Mouse (Mus musculus) intestine, postnatal 0 days (tissue): ENCODE data around the gene Reg4. TPM values are rescaled to one million over a fixed set of nuclear protein-coding genes. Genes with fewer than 3 reads are reported as not detected.

Experiments
- ATAC-seq: fragments of 200-750 bp; cut with Nextera tagmentation; 2 replicates; pipeline ENCODE4 v1.8.0; 2017; ENCODE audit warnings: mild to moderate bottlenecking, moderate TSS enrichment, moderate library complexity
- H3K27ac ChIP-seq: fragments of 300-500 bp; sonication (generic); 2 replicates; pipeline ENCODE4 v1.5.1; 2014; ENCODE audit warnings: mild to moderate bottlenecking, low read depth, low read length, moderate library complexity
- H3K27me3 ChIP-seq: fragments of 300-500 bp; sonication (generic); replicated peaks from 2 replicates; pipeline ENCODE4 v1.6.1; 2014; ENCODE audit warnings: low read length, mixed read lengths; ENCODE audit not compliant: control insufficient read depth, insufficient read depth
- H3K36me3 ChIP-seq: fragments of 300-500 bp; sonication (generic); 2 replicates; pipeline ENCODE4 v1.6.1; 2014; ENCODE audit warnings: mild to moderate bottlenecking, moderate library complexity; ENCODE audit not compliant: control insufficient read depth, insufficient read depth
- H3K4me1 ChIP-seq: fragments of 300-500 bp; sonication (generic); replicated peaks from 2 replicates; pipeline ENCODE4 v1.6.1; 2014; ENCODE audit warnings: antibody characterized with exemption, low read length, mixed read lengths; ENCODE audit not compliant: control insufficient read depth, insufficient read depth
- H3K4me2 ChIP-seq: fragments of 300-500 bp; sonication (generic); replicated peaks from 2 replicates; pipeline ENCODE4 v1.6.1; 2014; ENCODE audit warnings: low read depth, mild to moderate bottlenecking, moderate library complexity
- H3K4me3 ChIP-seq: fragments of 300-500 bp; sonication (generic); 2 replicates; pipeline ENCODE4 v1.5.1; 2014; ENCODE audit warnings: low read depth, low read length
- H3K9ac ChIP-seq: fragments of 300-500 bp; sonication (generic); 2 replicates; pipeline ENCODE4 v1.6.1; 2014; ENCODE audit warnings: mild to moderate bottlenecking, low read depth, low read length
- H3K9me3 ChIP-seq: fragments of 300-500 bp; sonication (generic); 2 replicates; pipeline ENCODE4 v1.6.1; 2016; ENCODE audit warnings: mixed run types; ENCODE audit not compliant: control insufficient read depth
- CTCF ChIP-seq: sonication (generic); IDR thresholded peaks from 2 replicates; pipeline ENCODE4 v1.5.1; 2016; ENCODE audit warnings: low read depth, mild to moderate bottlenecking, control low read depth, antibody characterized with exemption, moderate library complexity
- WGBS: fragments of 180-500 bp; shearing (Covaris S2); extraction: QIAGEN DNeasy Blood & Tissue Kit; methylation state at CpG from one replicate; pipeline ENCODE4 v1.1.7; 2014; 5-methylcytosine and 5-hydroxymethylcytosine counted together
- polyA plus RNA-seq: library from polyadenylated mRNA; unstranded; fragments of >200 nt; fragmentation: Nextera tagmentation; extraction: Ambion mirVana; gene quantifications from 2 replicates; pipeline ENCODE4 v1.2.1, GENCODE M21; 2015

Gene Reg4
- polyA plus RNA-seq, 1 experiment from 2014 or later: 144 TPM

DNA sequence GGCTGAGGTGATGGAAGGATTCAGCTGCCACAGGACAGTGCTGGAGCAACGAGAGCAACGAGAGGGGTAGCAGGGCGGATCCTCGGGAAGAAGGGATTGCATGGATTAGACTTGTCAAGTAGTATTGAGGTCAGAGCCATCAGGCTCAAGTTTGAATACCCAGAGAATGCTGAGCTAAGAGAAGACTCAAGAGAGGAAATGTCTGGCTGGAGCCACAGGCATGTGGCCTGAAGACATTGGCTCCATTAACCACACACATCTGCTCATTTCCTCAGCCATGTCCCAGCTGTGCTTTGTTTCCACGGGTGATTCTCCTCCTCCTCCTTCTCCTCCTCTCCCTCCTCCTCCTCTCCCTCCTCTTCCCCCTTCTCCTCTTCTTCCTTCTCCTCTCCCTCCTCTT is 22.2 kb upstream of the Reg4 start:
- H3K27ac ChIP-seq: no peak overlapping the region
- H3K4me2 ChIP-seq: no peak overlapping the region
- ATAC-seq: no peak
- no peaks in the 10 kb centered on the region for H3K27me3 ChIP-seq
- H3K4me3 ChIP-seq: no peak overlapping the region
- H3K9ac ChIP-seq: no peak overlapping the region
- WGBS: 60% methylated on average over 5 of the region's 5 CpGs
- H3K36me3 ChIP-seq: no peaks in the 10 kb centered on the region
- no peak for TF ChIP-seq CTCF
- H3K9me3 ChIP-seq: no peaks in the 10 kb centered on the region
- H3K4me1 ChIP-seq: no peaks in the 10 kb centered on the region

DNA sequence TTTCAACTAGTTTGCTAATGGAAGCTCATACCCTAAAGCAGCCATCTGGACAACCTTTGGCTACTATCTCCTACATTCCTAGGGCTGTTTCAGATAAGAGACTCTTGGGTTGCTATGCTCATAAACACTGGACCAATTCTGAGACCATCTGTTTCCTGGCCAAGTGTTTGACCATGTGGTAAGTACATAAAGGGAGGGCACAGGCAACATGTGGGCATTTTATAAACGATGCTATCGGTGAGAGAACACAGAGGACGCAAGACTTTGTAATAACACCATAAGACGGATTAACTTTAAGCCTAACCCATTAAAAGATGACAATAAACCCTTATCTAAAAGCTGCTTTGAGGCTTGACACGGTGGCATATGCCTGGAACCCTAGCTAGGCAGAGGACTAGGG is 18.7 kb upstream of the Reg4 start:
- no peak overlapping the region for H3K27ac ChIP-seq
- no peaks in the 10 kb centered on the region for H3K9me3 ChIP-seq
- no peaks in the 10 kb centered on the region for H3K27me3 ChIP-seq
- WGBS: 18% methylated on average over 5 of the region's 5 CpGs
- ATAC-seq: no peak
- TF ChIP-seq CTCF: no peak
- H3K36me3 ChIP-seq: no peaks in the 10 kb centered on the region
- H3K4me2 ChIP-seq: no peak overlapping the region
- H3K4me3 ChIP-seq: no peak overlapping the region
- no peak overlapping the region for H3K9ac ChIP-seq
- H3K4me1 ChIP-seq: no peaks in the 10 kb centered on the region

DNA sequence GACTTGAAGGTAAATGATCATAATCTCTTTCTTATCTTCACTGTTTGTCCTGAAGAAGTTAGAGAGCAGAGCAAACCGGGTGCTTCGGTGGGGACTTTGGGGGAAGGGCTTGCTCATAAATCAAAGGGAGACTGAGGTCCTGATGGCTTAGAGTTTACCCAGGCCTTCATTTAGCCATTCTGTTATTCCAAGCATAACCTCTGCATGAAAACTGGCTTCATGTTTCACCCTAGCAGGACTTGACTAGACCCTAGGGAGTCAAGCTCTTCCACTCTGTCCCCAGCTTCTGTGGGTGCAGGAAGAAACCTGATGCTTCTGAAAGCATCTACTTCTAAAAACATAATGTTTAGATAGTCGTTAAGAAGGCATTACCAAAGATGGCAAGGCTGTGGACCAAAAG is 15.0 kb upstream of the Reg4 start:
- TF ChIP-seq CTCF: no peak
- 0 out of 2 replicates have a peak, but pooled peaks cover 6% of the 10 kb centered on the region for H3K4me1 ChIP-seq
- no peaks in the 10 kb centered on the region for H3K9me3 ChIP-seq
- no peak overlapping the region for H3K4me3 ChIP-seq
- H3K9ac ChIP-seq: no peak overlapping the region
- H3K27me3 ChIP-seq: no peaks in the 10 kb centered on the region
- no peak for ATAC-seq
- H3K4me2 ChIP-seq: no peak overlapping the region
- no peak overlapping the region for H3K27ac ChIP-seq
- no peaks in the 10 kb centered on the region for H3K36me3 ChIP-seq
- 12% methylated on average over 3 of the region's 3 CpGs for WGBS

DNA sequence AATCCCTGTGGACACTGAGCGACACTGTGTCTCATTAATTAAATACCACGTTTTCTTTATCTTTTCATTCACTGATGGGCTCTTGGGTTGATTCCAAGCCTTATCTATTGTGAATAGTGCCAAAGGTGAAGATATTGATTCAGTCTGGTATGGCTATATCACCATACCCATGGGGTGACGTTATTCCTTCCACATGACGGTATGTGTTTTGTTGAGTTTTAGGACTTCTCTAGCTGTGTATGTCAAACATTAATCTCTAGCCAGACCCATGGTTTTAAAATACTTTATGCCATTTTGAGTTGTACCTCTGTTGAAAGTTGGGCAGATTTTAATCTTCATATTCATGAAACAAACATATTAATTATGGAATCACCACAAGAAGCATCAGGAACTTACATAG is 12.8 kb upstream of the Reg4 start:
- 0 out of 2 replicates have a peak, but pooled peaks have one; percentile 41 for ATAC-seq
- Histone ChIP-seq H3K9ac (no peak overlapping the region), H3K4me2 (no peak overlapping the region), H3K4me3 (no peak overlapping the region), H3K4me1 (0 out of 2 replicates have a peak, but pooled peaks cover 6% of the 10 kb centered on the region), H3K27ac (no peak overlapping the region), H3K27me3 (no peaks in the 10 kb centered on the region), H3K9me3 (no peaks in the 10 kb centered on the region), H3K36me3 (no peaks in the 10 kb centered on the region)
- TF ChIP-seq CTCF: no peak
- WGBS: 56% methylated on average over 4 of the region's 4 CpGs

DNA sequence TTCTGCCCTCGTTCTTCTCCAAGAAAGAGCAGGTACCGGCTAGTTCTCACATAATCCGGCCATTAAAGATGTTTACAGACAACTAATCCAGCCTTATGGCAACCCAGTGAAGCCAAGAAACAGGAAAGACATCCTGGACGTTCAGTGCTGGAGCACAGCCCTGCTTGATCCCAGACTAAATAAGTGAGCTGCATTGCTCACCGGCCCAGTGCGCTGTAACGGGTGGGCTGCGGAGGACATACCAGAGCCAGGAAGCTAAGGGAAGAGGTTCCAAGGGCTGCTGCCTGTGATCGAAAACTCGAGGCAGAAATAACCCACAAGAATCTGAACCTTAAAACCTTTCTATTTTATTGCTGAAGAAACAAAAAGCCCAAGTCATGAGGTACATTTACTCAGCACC is 11.1 kb upstream of the Reg4 start:
- Histone ChIP-seq H3K9me3 (no peaks in the 10 kb centered on the region), H3K4me3 (no peak overlapping the region), H3K4me2 (no peak overlapping the region), H3K27me3 (no peaks in the 10 kb centered on the region), H3K27ac (no peak overlapping the region), H3K4me1 (0 out of 2 replicates have a peak, but pooled peaks cover 6% of the 10 kb centered on the region), H3K9ac (no peak overlapping the region), H3K36me3 (no peaks in the 10 kb centered on the region)
- ATAC-seq: no peak
- no peak for TF ChIP-seq CTCF
- 57% methylated on average over 10 of the region's 10 CpGs for WGBS

DNA sequence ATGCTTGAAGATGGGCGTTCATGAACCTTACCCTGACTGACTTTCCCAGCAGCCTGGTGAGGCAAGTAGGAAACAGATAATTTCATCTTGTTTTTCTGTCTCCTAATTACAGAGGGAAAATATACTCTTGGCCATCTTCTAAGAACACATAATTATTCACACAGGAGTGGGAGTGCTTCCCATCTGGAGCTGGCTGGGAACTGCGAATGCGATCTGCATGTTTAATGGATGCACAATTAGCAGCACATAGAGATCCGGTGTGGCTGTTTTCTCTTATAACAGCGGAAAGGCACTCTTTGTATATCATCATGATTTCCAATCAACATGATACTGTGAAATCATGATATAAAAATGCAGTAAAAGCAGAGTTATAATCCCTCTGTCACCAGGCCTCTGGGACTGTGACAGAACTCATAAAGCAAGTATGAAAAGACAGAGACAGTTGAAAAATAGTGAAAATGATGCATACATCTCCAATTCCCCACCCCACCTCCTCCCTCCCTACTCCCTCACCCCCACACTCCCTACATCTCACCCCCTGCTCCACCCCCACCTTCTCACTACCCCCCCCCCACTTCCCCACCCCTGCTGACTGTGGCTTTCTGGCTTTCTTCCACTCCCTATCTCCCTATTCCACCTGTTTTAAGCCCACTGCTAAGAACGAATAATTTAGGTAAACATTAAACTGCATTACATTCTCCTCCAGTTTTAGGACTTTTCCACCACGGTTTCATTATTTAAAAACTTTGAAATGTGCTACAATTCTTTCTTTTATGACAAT is 10.5 kb upstream of the Reg4 start:
- ATAC-seq: no peak
- no peaks in the 10 kb centered on the region for H3K9me3 ChIP-seq
- WGBS: 64% methylated on average over 7 of the region's 7 CpGs
- no peak overlapping the region for H3K4me3 ChIP-seq
- H3K36me3 ChIP-seq: no peaks in the 10 kb centered on the region
- H3K9ac ChIP-seq: no peak overlapping the region
- 0 out of 2 replicates have a peak, but pooled peaks cover 6% of the 10 kb centered on the region for H3K4me1 ChIP-seq
- no peaks in the 10 kb centered on the region for H3K27me3 ChIP-seq
- no peak for TF ChIP-seq CTCF
- no peak overlapping the region for H3K27ac ChIP-seq
- H3K4me2 ChIP-seq: no peak overlapping the region
